Mouse (Mus musculus) myocyte (in vitro differentiated cells): ENCODE measurements around the gene Lce1d.

ENCODE experiments used
- POLR2A ChIP-seq: IDR thresholded peaks from one replicate; pipeline ENCODE4 v1.6.1; 2011; ENCODE audit warnings: low read depth, mild to moderate bottlenecking, control low read depth, moderate library complexity; ENCODE audit not compliant: insufficient read length
- POLR2AphosphoS2 ChIP-seq: IDR thresholded peaks from one replicate; pipeline ENCODE4 v1.6.1; 2011; ENCODE audit warnings: low read depth, control low read depth; ENCODE audit not compliant: insufficient read length

DNA sequence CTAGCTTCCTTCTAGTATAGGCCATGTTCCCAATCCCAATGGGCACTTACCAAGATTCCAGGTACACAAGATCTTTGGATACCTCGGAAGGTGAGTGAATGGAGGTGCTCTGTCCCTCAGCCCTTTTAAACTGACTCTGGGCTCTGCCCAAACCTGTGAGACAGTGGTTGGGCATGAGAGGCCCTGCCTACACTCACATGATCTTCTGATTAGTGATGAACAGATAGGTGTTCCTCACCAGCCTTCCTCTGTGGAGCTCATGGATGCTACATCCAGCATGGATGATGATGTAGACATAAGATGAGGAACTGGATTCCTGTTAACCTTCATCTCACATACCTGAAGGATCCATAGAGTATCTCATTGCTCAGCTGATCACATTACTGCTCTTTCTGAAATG is 38.8 kb downstream of the Lce1d start, which contains the start of gene Lce1a1:
- TF ChIP-seq POLR2A (no peak), POLR2AphosphoS2 (no peak)
